Comparison of ENCODE assay signal across 8 mouse cellular contexts in the genomic region with DNA sequence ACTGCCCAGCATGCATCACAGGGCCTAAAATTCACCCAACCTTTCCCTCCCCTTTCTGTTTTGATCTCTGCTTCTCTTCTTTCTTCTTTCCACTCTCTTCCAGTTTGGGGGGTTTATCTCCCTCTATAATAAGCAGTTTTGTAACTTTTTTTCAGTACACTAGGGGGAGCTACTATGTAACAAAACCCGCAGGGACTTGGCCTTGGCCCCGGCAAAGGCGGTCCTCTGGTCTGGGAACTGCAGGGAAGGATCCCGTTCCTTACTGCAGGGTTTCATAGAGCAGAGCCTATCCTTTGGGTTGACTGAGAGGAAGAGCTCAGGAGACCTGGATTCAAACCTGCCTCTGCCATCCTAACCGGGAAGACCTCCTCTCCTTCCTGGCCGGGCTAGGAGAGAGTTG. TPM values are rescaled to one million over a fixed set of nuclear protein-coding genes. Genes with fewer than 3 reads are reported as not detected.
DNase-seq lines count a peak whose midpoint lies in the region; ATAC-seq and TF ChIP-seq lines count a peak whose summit lies in the region.
"Had no signal": no experiment of that assay in that cellular context is flagged by ENCODE, and none has a peak within 500 bp of the region (broad histone marks: within the 10 kb centered on the region; RNA-seq: fewer than 3 reads in every experiment).

No protein-coding gene starts in this region.

- no peak overlapping the region for H3K9ac ChIP-seq in liver, adult 2 months (ENCODE audit: low read depth, low read length)
- no peak overlapping the region for H3K9ac ChIP-seq in liver, embryonic 12.5 days

- DNase-seq in liver, adult 2 months (ENCODE audit: extremely low read depth, low read depth, low spot score) = peak; percentile 26
- DNase-seq in Muller cell, postnatal 12 days (ENCODE audit: inconsistent ontology term) = peak; percentile 60
- peak; percentile 61 for DNase-seq in cerebellum, adult 9-10 months
- DNase-seq in heart, postnatal 14 days = peak; percentile 13 to 50
- peak; percentile 40 for DNase-seq in lung, postnatal 25 days (ENCODE audit: low spot score)
- no peak for DNase-seq in frontal cortex, postnatal 10 days (ENCODE audit: low spot score in 2 of 2)

- 26% methylated on average over 6 of the region's 6 CpGs for WGBS in liver, adult 2 months
- 13% methylated on average over 6 of the region's 6 CpGs for WGBS in liver, embryonic 12.5 days (ENCODE audit: insufficient replicate concordance)

- TF ChIP-seq CTCF in liver, adult 2 months (IDR thresholded peaks at IDR 0.05; ENCODE audit: low read depth, low read length) = peak; percentile 47

- H3K4me1 ChIP-seq in liver, adult 2 months (ENCODE audit: control insufficient read depth, insufficient read depth, low read length) = peaks cover 7% of the 10 kb centered on the region
- peaks cover 12% of the 10 kb centered on the region; the same call in 1 of the 2 replicates for H3K4me1 ChIP-seq in liver, embryonic 12.5 days

- no peaks in the 10 kb centered on the region for H3K79me2 ChIP-seq in liver, adult 2 months (ENCODE audit: control insufficient read depth, insufficient read depth, low read length)

- H3K36me3 ChIP-seq in liver, adult 2 months (ENCODE audit: control insufficient read depth, insufficient read depth, low read length) = no peaks in the 10 kb centered on the region
- H3K36me3 ChIP-seq in liver, embryonic 12.5 days = no peaks in the 10 kb centered on the region

- ATAC-seq in liver, embryonic 12.5 days = no peak

- intact Hi-C loops in heart, postnatal 14 days (cut with DNase I) = loop anchor here (5.0 kb wide), 1 partner anchor 208 kb away; no protein-coding TSS in a partner anchor

- H3K9me3 ChIP-seq in liver, embryonic 12.5 days (replicated peaks) = no peaks in the 10 kb centered on the region

- no peak for TF ChIP-seq POLR2A in liver, adult 2 months (IDR thresholded peaks at IDR 0.05; ENCODE audit: extremely low read depth, insufficient read depth, low read length)

- H3K4me3 ChIP-seq in liver, adult 2 months (ENCODE audit: insufficient read depth, low read depth, low read length) = no peak overlapping the region
- no peak overlapping the region for H3K4me3 ChIP-seq in liver, embryonic 12.5 days

- no peak overlapping the region for H3K4me2 ChIP-seq in liver, embryonic 12.5 days

- H3K27ac ChIP-seq in liver, adult 2 months (replicated peaks; ENCODE audit: insufficient read depth, low read depth, low read length) = no peak overlapping the region
- no peak overlapping the region for H3K27ac ChIP-seq in liver, embryonic 12.5 days

- H3K27me3 ChIP-seq in liver, adult 2 months (ENCODE audit: control insufficient read depth, insufficient read depth, low read length) = no peaks in the 10 kb centered on the region
- H3K27me3 ChIP-seq in liver, embryonic 12.5 days (replicated peaks) = no peaks in the 10 kb centered on the region; the same call in 1 of the 2 replicates

RNA-seq across cellular contexts. Expression of a gene that starts 30.0 kb away (rescaled TPM):
- 1.8 TPM in 1 of 2 replicates, not detected in the other for total RNA-seq in liver, adult 2 months (2014; rRNA removed)
- polyA plus RNA-seq in liver, adult 2 months (2012; rRNA removed) = 0.42 TPM in 1 of 2 replicates, not detected in the other
- polyA plus RNA-seq in liver, embryonic 12.5 days (2016; fragmentation: Nextera tagmentation; extraction: Ambion mirVana) = 1.3 and 1.4 TPM in 2 replicates
- under 1 TPM in 1 of 2 experiments, not detected in 1; 0.15 TPM for total RNA-seq in heart, postnatal 14 days (2021)
- total RNA-seq: gastrocnemius, postnatal 36 days had no signal

RNA-seq across cellular contexts. Expression of a gene that starts 55.8 kb away (rescaled TPM):
- total RNA-seq in liver, adult 2 months (2014; rRNA removed) = 16.6 and 18.6 TPM in 2 replicates
- 6.8 and 7.8 TPM in 2 replicates for polyA plus RNA-seq in liver, adult 2 months (2012; rRNA removed)
- polyA plus RNA-seq in liver, embryonic 12.5 days (2016; fragmentation: Nextera tagmentation; extraction: Ambion mirVana) = 18.5 and 19.5 TPM in 2 replicates
- 10 to 100 TPM; 23.5 to 25.8 TPM for total RNA-seq in heart, postnatal 14 days (2021)

Comparison
In these comparisons a context has a peak if more than half of its experiments do, and no peak if none do; other contexts are left out.
1. DNase-seq: peak in liver, adult 2 months (single experiment), Muller cell, postnatal 12 days (single experiment), cerebellum, adult 9-10 months (single experiment), heart, postnatal 14 days (2 of 2) and lung, postnatal 25 days (single experiment); none in frontal cortex, postnatal 10 days (0 of 2).